Mouse (Mus musculus) B cell, adult (primary cell): ENCODE data around the gene Wdr63. TPM values are rescaled to one million over a fixed set of nuclear protein-coding genes. Genes with fewer than 3 reads are reported as not detected.

ENCODE experiments used
- total RNA-seq: library from RNA; stranded (reverse); gene quantifications from 4 replicates; pipeline ENCODE4 v1.2.4, GENCODE M21; 2023; ENCODE audit not compliant: inconsistent age

Gene Wdr63
- not detected in 4 replicates for total RNA-seq

DNA sequence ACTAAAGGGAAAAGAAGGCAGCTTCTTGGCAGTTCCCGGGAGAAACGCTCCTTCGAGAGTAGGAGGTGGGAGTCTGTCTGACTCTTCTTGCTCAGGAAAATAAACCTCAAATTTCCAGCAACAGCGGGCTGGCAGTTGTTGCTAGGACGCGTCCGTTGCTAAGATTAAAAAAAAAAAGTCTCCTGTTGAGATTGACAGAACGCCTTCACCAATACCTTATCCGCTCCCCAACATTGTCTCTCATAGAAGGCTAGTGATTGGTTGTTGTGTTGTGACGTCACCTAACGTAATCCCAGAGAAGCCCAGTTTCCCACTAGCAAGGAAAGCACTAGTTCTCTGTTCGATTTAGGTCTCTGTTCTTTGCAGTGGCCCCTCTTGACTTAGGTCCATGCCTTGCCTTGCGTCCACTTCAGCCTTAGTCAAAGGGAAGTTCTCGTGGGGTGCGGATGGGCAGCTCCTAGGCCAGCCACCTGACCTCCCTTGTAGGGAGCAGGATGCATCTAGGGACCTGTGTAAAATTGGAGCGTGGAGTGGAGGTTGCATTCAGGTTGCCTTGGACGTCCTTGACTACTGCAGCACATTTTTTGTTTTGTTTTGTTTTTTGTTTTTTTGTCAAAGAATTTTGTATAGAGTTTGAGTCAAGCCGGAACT lies at the start of gene Wdr63:
Gene Wdr63, minus strand, starts transcription at position 210 of the 651 bp plus-strand sequence.

DNA sequence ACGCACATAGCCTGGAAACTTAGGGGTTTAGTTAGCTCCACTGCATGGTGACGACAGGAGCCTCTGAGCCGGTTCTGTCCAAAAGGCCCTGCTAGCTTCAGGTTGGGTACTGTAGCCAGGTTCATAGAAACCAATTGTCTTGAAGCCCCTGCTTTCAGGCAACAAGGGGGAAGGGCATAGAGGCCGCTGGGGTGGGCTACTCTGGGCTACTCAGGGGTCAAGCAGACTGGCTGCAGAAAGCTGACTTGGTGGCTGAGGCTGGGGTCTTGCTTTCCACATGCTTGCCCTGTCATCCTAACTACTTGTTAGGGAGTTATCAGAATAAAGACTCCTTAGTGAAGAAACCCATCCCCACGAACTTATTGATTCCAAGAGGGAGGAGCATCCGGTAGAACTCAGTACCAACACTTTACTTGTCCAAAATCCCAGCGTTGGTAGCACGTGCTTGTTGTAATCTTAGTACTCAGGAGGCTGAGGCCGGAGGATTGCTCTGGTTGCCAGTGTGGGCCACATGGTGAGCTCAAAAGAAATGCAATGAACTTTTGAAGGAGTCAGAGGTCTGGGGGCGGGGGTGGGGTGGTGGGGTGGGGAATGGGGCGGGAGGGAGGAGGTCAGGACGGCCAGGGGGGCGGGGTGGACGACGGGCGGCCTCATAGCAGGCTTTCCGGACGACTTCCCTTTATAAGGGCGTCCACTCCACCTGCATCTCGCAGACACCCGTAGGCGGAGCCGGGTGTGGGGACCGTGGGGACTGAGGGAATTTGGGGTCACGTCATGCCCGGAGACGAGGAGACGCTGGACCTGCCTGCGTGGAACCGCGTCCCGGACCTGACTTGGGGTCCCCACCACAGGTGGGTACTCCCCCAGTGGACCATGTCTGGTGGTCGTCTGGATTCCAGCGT lies 41.5 kb upstream of the Wdr63 start, which contains the start of gene Mcoln2:
Gene Mcoln2, plus strand, starts transcription at position 678 of the 902 bp plus-strand sequence.

DNA sequence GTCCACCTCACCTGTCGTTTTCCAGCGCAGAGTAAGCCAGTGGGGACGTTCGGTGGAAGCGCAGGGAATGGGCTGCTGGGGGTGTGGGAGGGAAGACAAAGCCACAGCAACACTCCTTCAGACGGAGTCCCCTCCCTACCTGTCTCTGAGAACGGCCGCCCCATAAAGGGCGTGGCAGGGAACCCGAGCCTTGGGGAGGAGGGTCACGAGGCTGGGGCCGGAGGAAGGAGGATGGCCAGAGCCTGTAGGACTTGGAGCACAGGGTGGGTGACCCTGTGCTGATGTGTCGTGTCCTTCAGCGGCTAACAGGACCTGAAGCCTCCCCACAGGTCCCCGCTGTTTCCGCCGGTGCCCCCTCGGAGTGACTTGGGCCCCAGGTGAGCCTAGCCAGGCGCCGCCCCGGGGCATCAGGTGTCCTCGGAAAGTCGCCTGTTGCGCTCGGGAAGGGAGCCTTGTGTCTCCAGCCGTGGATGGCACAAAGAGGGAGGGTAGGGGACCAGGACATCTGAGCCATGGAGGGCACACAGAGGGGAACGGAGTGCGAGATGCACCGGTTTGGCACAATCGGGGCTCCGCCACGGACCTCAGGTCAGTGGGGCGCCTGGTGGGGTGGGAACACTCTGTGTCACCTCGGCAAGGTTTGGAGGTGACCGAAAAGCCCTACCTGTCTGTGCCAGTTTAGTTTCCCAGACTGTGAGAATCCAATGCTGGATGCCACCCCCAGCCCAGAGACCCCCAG lies 9.5 kb upstream of the Wdr63 start, which contains the start of gene Mcoln3:
Gene Mcoln3, plus strand, starts transcription at position 193 of the 739 bp plus-strand sequence.

Other genes with a start within 250 kb of the Wdr63 start
- 82.7 to 92.4 TPM (median 89.7 TPM) in 4 replicates for gene Bcl10, start 185.3 kb downstream of the Wdr63 start, total RNA-seq
- gene 2410004B18Rik, start 170.1 kb downstream of the Wdr63 start, total RNA-seq, result 42.2 to 47.2 TPM (median 46.2 TPM) in 4 replicates
- gene Syde2, start 120.3 kb downstream of the Wdr63 start, total RNA-seq, result 0.09 to 0.58 TPM (median 0.18 TPM) in 3 of 4 replicates, not detected in the other
- 5.7 to 7.7 TPM (median 7.1 TPM) in 4 replicates for gene Mcoln3, start 9.3 kb upstream of the Wdr63 start, total RNA-seq
- gene Mcoln2, start 41.7 kb upstream of the Wdr63 start, total RNA-seq, result 35.7 to 54.6 TPM (median 45.4 TPM) in 4 replicates
- not detected in 4 replicates for gene Lpar3, start 112.8 kb upstream of the Wdr63 start, total RNA-seq